Mouse (Mus musculus) heart, embryonic 12.5 days (tissue): ENCODE measurements around the gene 4930518I15Rik. TPM values are rescaled to one million over a fixed set of nuclear protein-coding genes. Genes with fewer than 3 reads are reported as not detected.
A peak's percentile ranks its signal among the peaks of the same experiment; 100 is the strongest.
"Not testable (repeated sequence)": the region's sequence is repeated elsewhere in the genome, so short reads cannot be mapped to it uniquely, and the experiment has no call there.

ENCODE experiments used
- ATAC-seq: fragments of 200-750 bp; cut with Nextera tagmentation; 2 replicates; pipeline ENCODE4 v1.8.0; 2017; ENCODE audit warnings: moderate TSS enrichment, moderate library complexity; ENCODE audit not compliant: insufficient number of reproducible peaks, low FRiP score
- H3K27ac ChIP-seq: fragments of 300-500 bp; sonication (generic); 2 replicates; pipeline ENCODE4 v1.5.1; 2016; ENCODE audit warnings: mild to moderate bottlenecking, moderate library complexity; ENCODE audit not compliant: poor library complexity, severe bottlenecking
- H3K27me3 ChIP-seq: fragments of 300-500 bp; sonication (generic); replicated peaks from 2 replicates; pipeline ENCODE4 v1.6.1; 2016; ENCODE audit warnings: mild to moderate bottlenecking, moderate library complexity
- H3K36me3 ChIP-seq: fragments of 300-500 bp; sonication (generic); 2 replicates; pipeline ENCODE4 v1.6.1; 2016; ENCODE audit warnings: mild to moderate bottlenecking, moderate library complexity
- H3K4me1 ChIP-seq: fragments of 300-500 bp; sonication (generic); replicated peaks from 2 replicates; pipeline ENCODE4 v1.6.1; 2016; ENCODE audit warnings: mild to moderate bottlenecking
- H3K4me2 ChIP-seq: fragments of 300-500 bp; sonication (generic); 2 replicates; pipeline ENCODE4 v1.6.1; 2016; ENCODE audit warnings: mild to moderate bottlenecking, moderate library complexity
- H3K4me3 ChIP-seq: fragments of 300-500 bp; sonication (generic); 2 replicates; pipeline ENCODE4 v1.5.1; 2016; ENCODE audit warnings: mild to moderate bottlenecking
- H3K9ac ChIP-seq: fragments of 300-500 bp; sonication (generic); 2 replicates; pipeline ENCODE4 v1.6.1; 2016; ENCODE audit warnings: mild to moderate bottlenecking, moderate library complexity
- H3K9me3 ChIP-seq: fragments of 300-500 bp; sonication (generic); replicated peaks from 2 replicates; pipeline ENCODE4 v1.6.1; 2016; ENCODE audit warnings: mild to moderate bottlenecking, moderate library complexity
- WGBS: fragments of 180-500 bp; shearing (Covaris S2); methylation state at CpG from one replicate; pipeline ENCODE4 v1.1.7; 2016; 5-methylcytosine and 5-hydroxymethylcytosine counted together
- polyA plus RNA-seq: library from polyadenylated mRNA; unstranded; fragments of >200 nt; fragmentation: Nextera tagmentation; extraction: Ambion mirVana; gene quantifications from 2 replicates; pipeline ENCODE4 v1.2.1, GENCODE M21; 2016

Gene 4930518I15Rik
- polyA plus RNA-seq, 1 experiment from 2014 or later, result 4.5 TPM

GRCm38 (mm10) chr2:156894496-156895265 lies 36.9 kb upstream of the 4930518I15Rik start:
- ATAC-seq, result no peak
- Histone ChIP-seq H3K9ac (no peak overlapping the region), H3K4me2 (no peak overlapping the region), H3K36me3 (no peaks in the 10 kb centered on the region), H3K9me3 (no peaks in the 10 kb centered on the region), H3K4me1 (peaks cover 20% of the 10 kb centered on the region), H3K4me3 (no peak overlapping the region), H3K27me3 (no peaks in the 10 kb centered on the region), H3K27ac (no peak overlapping the region)
- WGBS, result 74% methylated on average over 15 of the region's 15 CpGs

- Histone ChIP-seq H3K27me3 (no peaks in the 10 kb centered on the region), H3K36me3 (no peaks in the 10 kb centered on the region), H3K4me3 (no peak overlapping the region), H3K27ac (no peak overlapping the region), H3K9ac (no peak overlapping the region), H3K9me3 (no peaks in the 10 kb centered on the region), H3K4me2 (no peak overlapping the region), H3K4me1 (peaks cover 9% of the 10 kb centered on the region)
- WGBS, result 63% methylated on average over 6 of the region's 6 CpGs
- no peak for ATAC-seq
Observed at GRCm38 (mm10) chr2:156892821-156893220, 35.1 kb upstream of the 4930518I15Rik start.

GRCm38 (mm10) chr2:156892240-156892639 lies 34.5 kb upstream of the 4930518I15Rik start:
- no peak for ATAC-seq
- Histone ChIP-seq H3K4me1 (peaks cover 6% of the 10 kb centered on the region), H3K4me2 (no peak overlapping the region), H3K4me3 (no peak overlapping the region), H3K27me3 (no peaks in the 10 kb centered on the region), H3K9ac (no peak overlapping the region), H3K9me3 (no peaks in the 10 kb centered on the region), H3K27ac (no peak overlapping the region), H3K36me3 (no peaks in the 10 kb centered on the region)
- 61% methylated on average over 3 of the region's 3 CpGs for WGBS

GRCm38 (mm10) chr2:156888490-156888889 lies 30.7 kb upstream of the 4930518I15Rik start:
- Histone ChIP-seq H3K36me3 (no peaks in the 10 kb centered on the region), H3K27me3 (no peaks in the 10 kb centered on the region), H3K4me3 (no peak overlapping the region), H3K4me1 (no peaks in the 10 kb centered on the region), H3K27ac (no peak overlapping the region), H3K4me2 (no peak overlapping the region), H3K9me3 (no peaks in the 10 kb centered on the region), H3K9ac (no peak overlapping the region)
- ATAC-seq, result no peak
- 68% methylated on average over 3 of the region's 3 CpGs for WGBS

GRCm38 (mm10) chr2:156887017-156887416 lies 29.3 kb upstream of the 4930518I15Rik start, which contains the start of gene Sla2:
TSS of gene Sla2 (minus strand) at chr2:156887192.
- WGBS, result 48% methylated on average over 6 of the region's 6 CpGs
- no peak within 1 kb of the TSS for H3K4me3 ChIP-seq
- ATAC-seq, result no peak

GRCm38 (mm10) chr2:156886084-156886631 lies 28.4 kb upstream of the 4930518I15Rik start:
- 68% methylated on average over 10 of the region's 10 CpGs for WGBS
- H3K4me2 ChIP-seq, result no peak overlapping the region
- H3K4me1 ChIP-seq, result no peaks in the 10 kb centered on the region
- H3K27ac ChIP-seq, result no peak overlapping the region
- ATAC-seq, result no peak
- H3K4me3 ChIP-seq, result no peak overlapping the region
- H3K27me3 ChIP-seq, result no peaks in the 10 kb centered on the region
- H3K9ac ChIP-seq, result no peak overlapping the region
- H3K36me3 ChIP-seq, result no peaks in the 10 kb centered on the region
- H3K9me3 ChIP-seq, result no peaks in the 10 kb centered on the region

More at GRCm38 (mm10) chr2:156887017-156887416, 29.3 kb upstream of the 4930518I15Rik start, which contains the start of gene Sla2:
- H3K4me2 ChIP-seq, result no peak within 1 kb of the TSS
- H3K27ac ChIP-seq, result no peak within 1 kb of the TSS
- no peaks in the 10 kb centered on the region for H3K4me1 ChIP-seq
- no peaks in the 10 kb centered on the region for H3K27me3 ChIP-seq
- no peaks in the 10 kb centered on the region for H3K36me3 ChIP-seq
- no peaks in the 10 kb centered on the region for H3K9me3 ChIP-seq
- no peak within 1 kb of the TSS for H3K9ac ChIP-seq

GRCm38 (mm10) chr2:156885666-156886065 lies 27.9 kb upstream of the 4930518I15Rik start:
- not testable (repeated sequence) for H3K27me3 ChIP-seq, ATAC-seq, H3K27ac ChIP-seq, H3K4me1 ChIP-seq, H3K36me3 ChIP-seq, H3K4me3 ChIP-seq, H3K9ac ChIP-seq, H3K9me3 ChIP-seq, H3K4me2 ChIP-seq
- WGBS, result 72% methylated on average over 2 of the region's 2 CpGs

- Histone ChIP-seq H3K36me3 (no peaks in the 10 kb centered on the region), H3K4me3 (no peak overlapping the region), H3K4me1 (no peaks in the 10 kb centered on the region), H3K9ac (no peak overlapping the region), H3K4me2 (no peak overlapping the region), H3K27ac (no peak overlapping the region), H3K27me3 (no peaks in the 10 kb centered on the region), H3K9me3 (no peaks in the 10 kb centered on the region)
- WGBS, result 76% methylated on average over 10 of the region's 10 CpGs
- ATAC-seq, result no peak
Observed at GRCm38 (mm10) chr2:156884396-156885211, 26.9 kb upstream of the 4930518I15Rik start.

- Histone ChIP-seq H3K27ac (no peak overlapping the region), H3K4me2 (no peak overlapping the region), H3K27me3 (no peaks in the 10 kb centered on the region), H3K4me3 (no peak overlapping the region), H3K9me3 (no peaks in the 10 kb centered on the region), H3K4me1 (no peaks in the 10 kb centered on the region), H3K36me3 (no peaks in the 10 kb centered on the region), H3K9ac (no peak overlapping the region)
- 23% methylated on average over 10 of the region's 10 CpGs for WGBS
- peak; percentile 41 for ATAC-seq
Observed at GRCm38 (mm10) chr2:156882431-156883001, 24.8 kb upstream of the 4930518I15Rik start.

GRCm38 (mm10) chr2:156879541-156879940 lies 21.8 kb upstream of the 4930518I15Rik start:
- WGBS, result 81% methylated on average over 3 of the region's 3 CpGs
- H3K4me3 ChIP-seq, result no peak overlapping the region
- H3K4me1 ChIP-seq, result no peaks in the 10 kb centered on the region
- H3K36me3 ChIP-seq, result peaks cover 9% of the 10 kb centered on the region
- H3K9me3 ChIP-seq, result no peaks in the 10 kb centered on the region
- no peak for ATAC-seq
- H3K27ac ChIP-seq, result no peak overlapping the region
- H3K4me2 ChIP-seq, result no peak overlapping the region
- no peak overlapping the region for H3K9ac ChIP-seq
- no peaks in the 10 kb centered on the region for H3K27me3 ChIP-seq

- H3K4me1 ChIP-seq, result no peaks in the 10 kb centered on the region
- WGBS, result 55% methylated on average over 9 of the region's 9 CpGs
- ATAC-seq, result no peak
Observed at GRCm38 (mm10) chr2:156877726-156878125, 20.0 kb upstream of the 4930518I15Rik start.

More at GRCm38 (mm10) chr2:156877726-156878125, 20.0 kb upstream of the 4930518I15Rik start:
- Histone ChIP-seq H3K36me3 (peaks cover 26% of the 10 kb centered on the region), H3K27me3 (no peaks in the 10 kb centered on the region), H3K9ac (no peak overlapping the region), H3K9me3 (no peaks in the 10 kb centered on the region), H3K27ac (no peak overlapping the region), H3K4me2 (no peak overlapping the region), H3K4me3 (no peak overlapping the region)
